Mouse (Mus musculus) B cell, adult 67 days (primary cell): ENCODE data around the gene 2900026A02Rik. TPM values are rescaled to one million over a fixed set of nuclear protein-coding genes. Genes with fewer than 3 reads are reported as not detected.

ENCODE experiments used
- total RNA-seq, 2 experiments: library from RNA; stranded (reverse); gene quantifications; 4 replicates each; pipeline ENCODE4 v1.2.4; 2023

2900026A02Rik gene
- under 1 TPM; 0.67 to 0.77 TPM for total RNA-seq

GRCm38 (mm10) chr5:113221147-113221865, at the start of gene 2900026A02Rik:
Gene 2900026A02Rik, minus strand, starts transcription at chr5:113221236.

GRCm38 (mm10) chr5:113226632-113227102, 5.6 kb upstream of the 2900026A02Rik start, which contains the start of gene Tmem211:
Gene Tmem211, plus strand, starts transcription at chr5:113226909.

GRCm38 (mm10) chr5:113081439-113081838, 139.6 kb downstream of the 2900026A02Rik start, which contains the start of gene Crybb3:
Gene Crybb3, minus strand, starts transcription at chr5:113081584.

GRCm38 (mm10) chr5:113070017-113070416, 151.0 kb downstream of the 2900026A02Rik start, which contains the start of gene Crybb2:
Gene Crybb2, minus strand, starts transcription at chr5:113070117.

Other genes with a start within 250 kb of the 2900026A02Rik start
- gene Grk3, start 205.4 kb downstream of the 2900026A02Rik start, total RNA-seq: 10 to 100 TPM; 32.2 to 39.1 TPM
- gene Crybb2, start 151.1 kb downstream of the 2900026A02Rik start, total RNA-seq: not detected
- gene Crybb3, start 139.7 kb downstream of the 2900026A02Rik start, total RNA-seq: not detected
- gene Tmem211, start 5.7 kb upstream of the 2900026A02Rik start, total RNA-seq: not detected
- gene Sgsm1, start 89.5 kb upstream of the 2900026A02Rik start, total RNA-seq: not detected
- not detected for gene Aym1, start 136.1 kb upstream of the 2900026A02Rik start, total RNA-seq